Mouse (Mus musculus) ES-E14 (cell line): ENCODE measurements around the gene Gm6588.

Source experiments
- CHD2 ChIP-seq: IDR thresholded peaks from 2 replicates; pipeline ENCODE4 v1.6.1; 2014; ENCODE audit warnings: mild to moderate bottlenecking, low read depth, low read length, inconsistent platforms
- ZC3H11A ChIP-seq: IDR thresholded peaks from 2 replicates; pipeline ENCODE4 v1.6.1; 2012; ENCODE audit warnings: low read depth, mild to moderate bottlenecking, inconsistent platforms, low read length, borderline replicate concordance

- TF ChIP-seq CHD2: no peak
- TF ChIP-seq ZC3H11A: no peak
These were observed 33.8 kb downstream of the Gm6588 start for GRCm38 (mm10) chr5:112483030-112483429.
